Mouse (Mus musculus) liver, postnatal 0 days (tissue): ENCODE measurements around the gene Ppa1.

ENCODE experiments used
- CTCF ChIP-seq: sonication (generic); IDR thresholded peaks from 2 replicates; pipeline ENCODE4 v1.5.1; 2016; ENCODE audit warnings: antibody characterized with exemption, low read depth
- EP300 ChIP-seq: IDR thresholded peaks from 2 replicates; pipeline ENCODE4 v1.6.1; 2016; ENCODE audit warnings: antibody characterized with exemption, low read depth, mild to moderate bottlenecking

DNA sequence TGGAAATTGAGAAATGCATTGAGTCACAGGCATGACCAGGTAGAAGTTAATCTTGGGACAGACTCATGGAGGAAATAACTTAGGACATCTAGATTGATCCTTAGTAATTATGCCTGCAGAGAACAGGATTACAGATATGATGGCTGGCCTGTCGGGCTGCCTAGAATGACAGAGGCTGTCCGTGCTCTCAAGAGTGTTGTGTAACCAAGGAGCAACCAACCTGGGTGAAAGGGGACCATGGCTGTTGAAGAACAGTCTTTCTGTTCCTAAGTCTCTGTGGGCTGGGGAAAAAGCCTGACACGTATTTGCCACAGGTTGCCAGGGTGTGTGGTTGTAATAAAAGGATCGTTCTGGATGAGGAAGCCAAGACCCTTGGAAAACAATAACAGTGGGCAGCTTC lies 8.0 kb upstream of the Ppa1 start:
- no peak for TF ChIP-seq CTCF
- TF ChIP-seq EP300 = no peak
